8 mouse cellular contexts compared by ENCODE assay signal in genomic region chr15:80233733-80234509, GRCm38 (mm10). TPM values are rescaled to one million over a fixed set of nuclear protein-coding genes. Genes with fewer than 3 reads are reported as not detected.
DNase-seq lines count a peak whose midpoint lies in the region; ATAC-seq lines count a peak whose summit lies in the region.

Gene Mief1, plus strand, starts transcription at chr15:80234018.

- H3K4me1 ChIP-seq in forebrain, embryonic 11.5 days (replicated peaks; ENCODE audit: control insufficient read depth, insufficient read depth, low read length) = peaks cover 4% of the 10 kb centered on the region; the same call in 1 of the 2 replicates
- H3K4me1 ChIP-seq in heart, embryonic 16.5 days (ENCODE audit: control insufficient read depth, insufficient read depth, low read length) = peaks cover 15% of the 10 kb centered on the region
- H3K4me1 ChIP-seq in liver, embryonic 15.5 days (replicated peaks) = peaks cover 36% of the 10 kb centered on the region
- H3K4me1 ChIP-seq in neural tube, embryonic 12.5 days = peaks cover 11% of the 10 kb centered on the region

- H3K9ac ChIP-seq in forebrain, embryonic 11.5 days (ENCODE audit: low read length) = peak within 1 kb of the TSS; percentile 72
- peak within 1 kb of the TSS; percentile 75 for H3K9ac ChIP-seq in heart, embryonic 16.5 days (ENCODE audit: low read length)
- peak within 1 kb of the TSS; percentile 86 for H3K9ac ChIP-seq in liver, embryonic 15.5 days
- peak within 1 kb of the TSS; percentile 86 for H3K9ac ChIP-seq in neural tube, embryonic 12.5 days

- H3K27me3 ChIP-seq in forebrain, embryonic 11.5 days (ENCODE audit: control insufficient read depth, insufficient read depth, low read length) = no peaks in the 10 kb centered on the region
- no peaks in the 10 kb centered on the region for H3K27me3 ChIP-seq in heart, embryonic 16.5 days (ENCODE audit: control insufficient read depth, insufficient read depth, low read length)
- no peaks in the 10 kb centered on the region for H3K27me3 ChIP-seq in liver, embryonic 15.5 days
- H3K27me3 ChIP-seq in neural tube, embryonic 12.5 days (replicated peaks) = no peaks in the 10 kb centered on the region

- peak within 1 kb of the TSS; percentile 89 for H3K4me3 ChIP-seq in forebrain, embryonic 11.5 days (ENCODE audit: low read depth, low read length)
- peak within 1 kb of the TSS; percentile 81 for H3K4me3 ChIP-seq in heart, embryonic 16.5 days (ENCODE audit: low read length)
- H3K4me3 ChIP-seq in liver, embryonic 15.5 days (replicated peaks) = peak within 1 kb of the TSS; percentile 95
- H3K4me3 ChIP-seq in neural tube, embryonic 12.5 days = peak within 1 kb of the TSS; percentile 94

- peak; percentile 98 for ATAC-seq in forebrain, embryonic 11.5 days (replicated peaks; ENCODE audit: low FRiP score)
- peak; percentile 97 for ATAC-seq in heart, embryonic 16.5 days (replicated peaks; ENCODE audit: extremely low read depth, insufficient read depth, low FRiP score)
- ATAC-seq in liver, embryonic 15.5 days (ENCODE audit: insufficient read depth) = peak; percentile 98
- ATAC-seq in neural tube, embryonic 12.5 days (ENCODE audit: low FRiP score, low read depth) = peak; percentile 96

- H3K36me3 ChIP-seq in forebrain, embryonic 11.5 days (ENCODE audit: control insufficient read depth, insufficient read depth, low read length) = peaks cover 3% of the 10 kb centered on the region; the same call in 1 of the 2 replicates
- H3K36me3 ChIP-seq in heart, embryonic 16.5 days (ENCODE audit: control insufficient read depth, insufficient read depth) = peaks cover 27% of the 10 kb centered on the region
- H3K36me3 ChIP-seq in liver, embryonic 15.5 days (replicated peaks) = peaks cover 35% of the 10 kb centered on the region
- peaks cover 31% of the 10 kb centered on the region for H3K36me3 ChIP-seq in neural tube, embryonic 12.5 days

- H3K4me2 ChIP-seq in forebrain, embryonic 11.5 days (ENCODE audit: low read depth, low read length, severe bottlenecking) = peak within 1 kb of the TSS; percentile 82
- peak within 1 kb of the TSS; percentile 71 for H3K4me2 ChIP-seq in heart, embryonic 16.5 days (ENCODE audit: low read depth, low read length)
- peak within 1 kb of the TSS; percentile 86 for H3K4me2 ChIP-seq in liver, embryonic 15.5 days
- H3K4me2 ChIP-seq in neural tube, embryonic 12.5 days (replicated peaks) = peak within 1 kb of the TSS; percentile 86

- WGBS in forebrain, embryonic 11.5 days = under 1% methylated on average over 63 of the region's 67 CpGs
- under 1% methylated on average over 67 of the region's 67 CpGs for WGBS in heart, embryonic 16.5 days
- WGBS in liver, embryonic 15.5 days (ENCODE audit: insufficient replicate concordance) = under 1% methylated on average over 67 of the region's 67 CpGs
- under 1% methylated on average over 67 of the region's 67 CpGs for WGBS in neural tube, embryonic 12.5 days

- H3K9me3 ChIP-seq in forebrain, embryonic 11.5 days (ENCODE audit: control insufficient read depth, low read length) = no peaks in the 10 kb centered on the region
- H3K9me3 ChIP-seq in heart, embryonic 16.5 days (replicated peaks; ENCODE audit: control insufficient read depth, low read length) = no peaks in the 10 kb centered on the region
- H3K9me3 ChIP-seq in liver, embryonic 15.5 days (replicated peaks) = no peaks in the 10 kb centered on the region
- no peaks in the 10 kb centered on the region for H3K9me3 ChIP-seq in neural tube, embryonic 12.5 days

- peak within 1 kb of the TSS; percentile 68; the same call in 1 of the 2 replicates for H3K27ac ChIP-seq in forebrain, embryonic 11.5 days (ENCODE audit: low read depth, low read length)
- peak within 1 kb of the TSS; percentile 75 for H3K27ac ChIP-seq in heart, embryonic 16.5 days (ENCODE audit: low read length)
- peak within 1 kb of the TSS; percentile 91 for H3K27ac ChIP-seq in liver, embryonic 15.5 days (replicated peaks)
- H3K27ac ChIP-seq in neural tube, embryonic 12.5 days = peak within 1 kb of the TSS; percentile 71

- peak; percentile 98 to 99 for DNase-seq in CD8-positive naive resting alpha-beta T cell, adult 2 months (ENCODE audit: low read depth in 2 of 2, low spot score in 2 of 2)
- DNase-seq in c-Kit-positive CD71-negative TER-119-negative erythroid progenitor cells, embryonic 14.5 days (ENCODE audit: low read depth) = peak; percentile 95
- DNase-seq in forebrain, embryonic 11.5 days (ENCODE audit: low spot score) = peak; percentile 98
- peak; percentile 99 for DNase-seq in kidney, postnatal 36 days
- DNase-seq in telencephalon, adult 2 months (ENCODE audit: low read depth, low spot score) = peak; percentile 95

RNA-seq across cellular contexts. Expression of gene Mief1, which starts in this region (rescaled TPM):
- polyA plus RNA-seq in forebrain, embryonic 11.5 days (2014; fragmentation: Nextera tagmentation; extraction: Ambion mirVana) = 47.0 and 47.1 TPM in 2 replicates
- polyA plus RNA-seq in heart, embryonic 16.5 days (2015; fragmentation: Nextera tagmentation; extraction: Ambion mirVana) = 26.1 and 30.0 TPM in 2 replicates
- polyA plus RNA-seq in liver, embryonic 15.5 days (2015; fragmentation: Nextera tagmentation; extraction: Ambion mirVana) = 16.2 and 17.0 TPM in 2 replicates
- 42.1 and 46.0 TPM in 2 replicates for polyA plus RNA-seq in neural tube, embryonic 12.5 days (2016; fragmentation: Nextera tagmentation; extraction: Ambion mirVana)

Comparison
In these comparisons a context has a peak if more than half of its experiments do, and no peak if none do; other contexts are left out.
1. Peak in every context shown above with its lines: DNase-seq, ATAC-seq, H3K4me3 ChIP-seq and H3K27ac ChIP-seq.